Mouse (Mus musculus) gastrocnemius, postnatal 36 days (tissue): ENCODE results near the gene Psg17. TPM values are rescaled to one million over a fixed set of nuclear protein-coding genes. Genes with fewer than 3 reads are reported as not detected.

ENCODE experiments used
- total RNA-seq, 2 experiments: library from RNA; stranded (reverse); gene quantifications; 2 replicates each; pipeline ENCODE4 v1.2.3; 2021

Psg17 gene
- total RNA-seq, 2 experiments from 2014 or later, result not detected

Other genes starting within 250 kb of the Psg17 start
- gene Psg23, start 205.1 kb downstream of the Psg17 start, total RNA-seq, result not detected
- gene Psg21, start 164.9 kb downstream of the Psg17 start, total RNA-seq, result not detected
- gene Psg20, start 135.4 kb downstream of the Psg17 start, total RNA-seq, result not detected
- not detected for gene Psg22, start 103.5 kb downstream of the Psg17 start, total RNA-seq
- not detected for gene Psg19, start 23.1 kb downstream of the Psg17 start, total RNA-seq
- 1 to 10 TPM; 1.8 to 2.1 TPM for gene Mill2, start 18.4 kb upstream of the Psg17 start, total RNA-seq
- 1 to 10 TPM in 1 of 2 experiments, under 1 TPM in 1; 0.99 to 1.3 TPM for gene Pglyrp1, start 49.7 kb upstream of the Psg17 start, total RNA-seq
- gene Ccdc61, start 88.8 kb upstream of the Psg17 start, total RNA-seq, result 1 to 10 TPM; 5.2 to 6.1 TPM
- 1 to 10 TPM; 1.7 to 1.8 TPM for gene Nova2, start 104.3 kb upstream of the Psg17 start, total RNA-seq
- not detected for gene Nanos2, start 165.8 kb upstream of the Psg17 start, total RNA-seq
- 1 to 10 TPM; 4.7 to 6.4 TPM for gene Mypop, start 169.6 kb upstream of the Psg17 start, total RNA-seq
- 10 to 100 TPM; 13.8 to 15.1 TPM for gene Irf2bp1, start 182.4 kb upstream of the Psg17 start, total RNA-seq
- gene Foxa3, start 201.9 kb upstream of the Psg17 start, total RNA-seq, result not detected
- 10 to 100 TPM; 61.8 to 65.7 TPM for gene Sympk, start 202.8 kb upstream of the Psg17 start, total RNA-seq
- not detected for gene Rsph6a, start 233.1 kb upstream of the Psg17 start, total RNA-seq